Mouse (Mus musculus): Measurements from ENCODE around the gene Pheta2.
"Not testable (repeated sequence)": the region's sequence is repeated elsewhere in the genome, so short reads cannot be mapped to it uniquely, and the experiment has no call there.

Pheta2 gene

DNA sequence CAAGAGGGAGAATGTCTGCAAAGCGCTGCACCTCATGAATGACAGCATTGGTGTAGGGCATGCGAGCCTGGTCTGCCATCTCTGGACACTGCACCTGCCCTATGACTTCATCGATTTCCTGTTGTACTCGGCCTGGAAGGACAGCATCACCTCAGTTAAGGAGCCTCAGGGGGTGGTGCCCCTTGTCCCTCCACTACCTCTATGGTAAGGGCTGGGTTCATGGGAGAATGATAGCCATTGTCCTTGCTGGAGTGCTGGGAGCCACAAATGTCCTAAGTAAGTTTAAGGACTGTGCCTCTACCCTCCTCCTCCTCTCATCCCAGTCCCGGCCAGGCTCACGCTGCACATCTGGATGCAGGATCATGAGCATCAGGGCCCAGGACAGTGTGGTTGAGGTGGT is 33.7 kb downstream of the Pheta2 start:
- no peak for DNase-seq

DNA sequence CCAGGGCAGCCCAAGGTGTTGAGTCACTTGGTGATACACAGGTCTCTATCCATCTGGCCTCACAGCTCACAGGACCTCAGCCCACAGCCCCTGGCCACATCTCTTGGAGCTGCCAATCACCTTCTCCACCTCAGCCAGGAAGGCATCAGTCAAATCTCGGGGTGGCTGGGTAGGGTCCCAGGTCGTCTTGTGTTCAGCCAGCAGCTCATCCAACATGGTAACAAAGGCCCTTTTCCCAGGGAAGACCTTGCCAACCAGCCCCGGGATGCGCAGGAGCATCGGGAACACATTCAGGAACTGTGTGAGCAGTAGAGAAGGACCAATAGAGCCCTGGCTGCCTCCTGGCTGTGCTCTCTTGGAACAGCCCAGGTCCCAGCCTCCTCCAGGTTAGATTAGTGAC is 34.2 kb downstream of the Pheta2 start:
- DNase-seq: no peak

DNA sequence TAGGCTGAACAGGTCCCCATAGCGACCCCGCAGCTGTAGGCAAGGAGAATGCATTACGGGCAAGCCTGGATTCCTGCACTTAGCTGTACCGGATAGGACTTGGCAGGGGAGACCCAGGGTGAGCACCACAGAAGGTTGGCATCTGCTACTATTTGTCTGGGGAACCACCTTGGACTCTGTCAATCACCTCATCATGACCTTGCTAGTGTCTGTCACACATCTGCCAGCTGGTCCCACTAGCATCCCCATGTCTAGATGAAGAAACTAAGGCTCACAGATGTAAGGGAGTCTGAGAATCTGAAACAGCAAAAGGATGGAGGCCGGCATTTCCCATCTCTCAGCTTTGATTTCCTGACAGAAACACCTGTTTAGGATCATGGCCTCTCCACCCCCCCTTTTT is 35.7 kb downstream of the Pheta2 start:
- no peak for DNase-seq

DNA sequence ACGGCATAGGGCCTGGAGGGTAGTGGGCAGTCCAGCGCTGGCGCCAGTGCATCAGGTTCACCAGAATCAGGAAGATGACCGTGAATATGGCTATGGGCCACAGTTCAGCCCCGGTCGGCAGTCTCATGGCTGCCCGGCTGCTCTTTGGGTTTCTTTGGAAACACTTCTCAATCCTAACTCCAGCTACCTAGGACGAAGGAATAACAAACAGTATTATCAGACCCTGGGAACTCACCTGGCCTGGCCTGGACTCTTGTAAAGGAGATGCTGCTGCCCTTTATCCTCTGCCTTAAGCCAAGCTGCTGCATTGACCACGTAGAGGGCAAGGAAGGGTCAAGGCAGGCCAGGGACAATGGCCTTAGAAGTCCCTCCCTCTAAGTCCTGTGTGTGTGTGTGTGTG is 37.1 kb downstream of the Pheta2 start:
- no peak for DNase-seq

- DNase-seq: no peak
Measured at GRCm38 (mm10) chr15:82376393-82377138, 37.8 kb downstream of the Pheta2 start.

DNA sequence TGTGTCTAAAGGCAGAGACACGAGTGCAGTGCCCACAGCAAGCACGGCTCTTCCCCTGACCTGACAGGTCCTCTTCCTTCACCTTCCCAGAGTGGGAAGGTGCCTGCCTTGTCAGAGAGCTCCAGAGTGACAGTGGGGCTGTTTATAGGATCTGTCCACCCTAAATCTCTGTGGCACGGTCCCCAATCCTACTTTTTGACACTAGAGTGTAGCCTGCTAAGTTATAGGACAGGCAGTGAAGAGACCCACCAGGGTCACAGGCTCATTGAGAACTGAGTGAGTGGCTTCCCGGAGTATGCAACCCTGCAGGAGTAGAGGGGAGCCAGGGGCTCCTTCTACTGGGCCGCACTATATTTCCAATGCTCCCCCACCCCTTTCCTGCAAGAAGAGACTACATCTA is 39.0 kb downstream of the Pheta2 start:
- DNase-seq: no peak

DNA sequence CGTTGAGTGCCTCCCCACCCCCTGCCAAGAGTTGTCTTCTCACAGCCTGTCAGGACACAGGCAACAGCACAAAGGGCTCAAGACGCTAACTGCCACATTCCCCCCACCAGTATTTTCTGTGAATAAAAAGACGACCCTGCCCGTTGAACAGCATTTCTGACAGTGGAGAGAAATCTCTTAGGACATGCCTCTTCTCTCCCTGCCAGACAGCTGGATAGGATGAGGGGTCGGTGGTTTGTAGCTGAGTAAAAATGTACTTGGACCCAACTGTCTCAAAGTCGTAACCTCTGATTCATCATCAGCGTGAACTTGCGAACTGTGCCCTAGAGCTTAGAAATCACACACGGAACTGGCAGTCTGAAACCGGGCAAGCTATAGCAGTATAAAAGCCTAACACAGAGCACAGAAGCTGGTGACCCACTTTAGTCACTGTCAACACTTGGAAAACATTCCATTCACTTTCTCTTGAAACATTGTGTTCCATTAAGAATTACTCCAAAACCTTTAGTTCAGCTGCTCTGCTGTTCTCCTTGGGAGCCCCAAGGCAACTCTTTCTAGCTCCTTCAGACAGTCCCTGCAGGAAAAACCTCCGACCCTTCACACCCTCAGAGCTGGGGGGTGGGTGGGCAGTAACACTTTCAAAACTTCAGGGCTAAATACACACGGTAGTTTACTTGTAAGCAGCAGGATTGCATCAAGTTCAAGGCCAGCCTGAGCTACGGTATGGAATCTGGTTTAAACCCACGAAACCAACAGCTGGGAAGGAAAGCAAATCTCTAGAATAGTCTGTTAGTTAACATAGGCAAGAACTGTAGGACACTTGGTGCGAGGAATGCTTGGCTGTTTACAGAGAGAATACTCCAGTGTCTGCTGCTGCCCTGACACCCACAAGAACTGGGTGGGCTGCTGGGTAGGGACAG is 39.8 kb downstream of the Pheta2 start:
- DNase-seq: no peak

DNA sequence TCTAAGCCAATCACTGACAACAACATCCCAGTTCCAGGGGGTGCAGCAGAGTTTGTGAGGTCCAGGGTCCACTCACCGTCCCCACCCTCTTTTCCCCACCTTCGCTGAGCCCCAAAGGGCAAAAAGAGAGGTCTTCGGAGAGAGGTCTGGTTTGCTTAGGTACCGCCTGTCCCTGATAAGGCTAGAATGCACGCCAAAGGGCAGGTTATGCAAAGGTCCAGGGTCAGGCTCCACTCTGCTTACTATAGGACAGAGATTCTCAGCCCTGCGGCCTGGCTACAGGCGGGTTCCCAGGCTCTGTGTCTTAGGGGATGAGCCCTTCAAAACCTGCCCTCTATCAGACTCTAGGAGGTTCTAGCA is 40.7 kb downstream of the Pheta2 start:
- DNase-seq: no peak

DNA sequence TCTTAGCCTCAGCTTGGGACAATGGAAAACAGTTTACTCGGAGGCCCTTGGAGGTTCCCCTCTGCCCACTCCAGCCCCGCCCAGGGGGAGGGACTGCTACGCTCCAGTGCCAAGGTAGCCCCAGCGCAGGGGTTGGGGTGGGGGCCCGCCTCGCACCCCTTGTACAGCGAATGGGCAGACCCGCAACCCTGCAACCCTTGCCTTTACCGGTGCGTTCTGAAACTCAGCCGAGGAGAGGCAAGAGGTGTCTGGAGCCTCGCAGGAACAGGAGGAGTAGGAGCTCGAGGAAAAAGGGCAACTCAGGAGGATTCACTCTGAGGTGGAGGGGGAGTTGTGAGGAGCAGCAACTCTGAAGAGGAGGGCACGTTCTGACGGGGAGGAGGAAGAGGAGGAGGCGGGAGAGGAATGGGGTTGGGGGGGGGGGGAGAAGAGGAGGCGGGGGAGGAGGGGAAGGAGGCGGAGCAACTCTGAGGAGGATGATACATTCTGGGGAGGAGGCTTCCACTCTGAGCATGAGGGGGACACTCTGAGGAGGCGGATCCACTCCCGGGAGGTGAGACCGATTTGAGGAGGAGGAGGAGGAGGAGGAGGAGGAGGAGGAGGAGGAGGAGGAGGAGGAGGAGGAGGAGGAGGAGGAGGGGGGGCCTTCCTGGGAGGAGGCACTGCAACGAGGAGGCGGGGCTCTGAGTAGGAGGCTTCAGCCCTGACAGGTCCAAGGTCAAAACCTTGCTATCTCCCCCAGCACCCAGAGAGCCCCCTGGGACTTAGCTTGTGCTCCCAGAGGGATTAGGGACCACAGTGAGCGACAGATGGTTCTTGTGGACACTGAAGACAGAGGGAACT is 41.4 kb downstream of the Pheta2 start, which contains the start of gene Cyp2d22:
Gene Cyp2d22 (minus strand): TSS at position 390 of the 843 bp plus-strand sequence.
- peak; percentile 41 to 47 for DNase-seq

DNA sequence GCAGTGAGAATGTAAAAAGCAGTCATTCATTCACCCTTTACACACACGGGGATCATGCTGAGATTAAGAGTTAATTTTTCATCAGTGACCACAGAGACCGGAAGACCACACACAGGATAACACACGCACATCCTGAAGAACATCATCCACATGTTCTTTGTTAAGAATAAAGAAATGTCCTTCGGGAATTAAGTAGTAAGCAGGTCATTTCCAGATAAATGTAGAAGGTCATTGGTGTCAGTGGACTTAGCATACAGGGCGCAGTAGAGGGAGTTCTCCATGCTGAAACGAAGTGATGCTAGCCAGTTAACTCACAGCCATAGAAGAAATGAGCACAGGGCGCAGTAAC is 41.9 kb downstream of the Pheta2 start:
- DNase-seq: no peak

- no peak for DNase-seq
Measured at GRCm38 (mm10) chr15:82382441-82382840, 43.7 kb downstream of the Pheta2 start.

DNA sequence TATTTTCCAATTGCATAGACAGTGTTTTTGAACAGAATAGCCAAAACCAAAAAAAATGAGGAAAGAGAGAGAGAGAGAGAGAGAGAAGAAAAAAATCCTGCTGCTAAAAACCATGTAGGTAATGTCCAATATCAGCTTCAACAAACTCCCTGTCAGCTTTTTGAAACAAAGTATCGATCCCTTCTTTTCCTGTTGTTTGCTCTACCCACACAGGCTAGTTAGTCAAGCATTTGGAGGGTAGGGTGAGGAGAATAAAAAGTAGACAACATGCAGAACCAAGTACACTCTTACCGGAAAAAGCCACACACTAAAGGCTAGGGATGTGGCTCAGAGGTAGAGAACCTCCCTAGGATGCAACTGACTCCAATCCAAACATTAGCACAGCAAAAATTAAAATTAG is 47.0 kb downstream of the Pheta2 start:
- DNase-seq: no peak

DNA sequence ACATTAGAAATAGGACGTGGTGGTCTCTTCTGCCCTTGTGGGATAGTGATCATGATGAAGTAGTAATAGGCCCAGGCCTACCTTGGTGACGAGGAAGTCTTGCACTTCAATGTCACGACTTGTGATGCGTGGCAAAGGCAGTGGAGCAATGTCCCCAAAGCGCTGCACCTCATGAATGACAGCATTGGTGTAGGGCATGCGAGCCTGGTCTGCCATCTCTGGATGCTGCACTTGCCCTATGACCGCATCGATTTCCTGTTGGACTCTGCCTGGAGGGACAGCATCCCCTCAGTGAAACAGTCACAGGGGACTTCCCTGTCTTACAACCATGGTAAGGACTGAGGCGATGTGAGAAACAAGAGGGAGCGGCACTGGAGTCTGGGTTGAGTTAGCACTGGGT is 51.2 kb downstream of the Pheta2 start:
- DNase-seq: not testable (repeated sequence)

- DNase-seq: not testable (repeated sequence)
Measured at GRCm38 (mm10) chr15:82393922-82394321, 55.2 kb downstream of the Pheta2 start, which contains the start of gene Cyp2d11. Gene Cyp2d11 (minus strand): TSS chr15:82394022.
